20 mouse cellular contexts compared by ENCODE assay signal in the genomic region with DNA sequence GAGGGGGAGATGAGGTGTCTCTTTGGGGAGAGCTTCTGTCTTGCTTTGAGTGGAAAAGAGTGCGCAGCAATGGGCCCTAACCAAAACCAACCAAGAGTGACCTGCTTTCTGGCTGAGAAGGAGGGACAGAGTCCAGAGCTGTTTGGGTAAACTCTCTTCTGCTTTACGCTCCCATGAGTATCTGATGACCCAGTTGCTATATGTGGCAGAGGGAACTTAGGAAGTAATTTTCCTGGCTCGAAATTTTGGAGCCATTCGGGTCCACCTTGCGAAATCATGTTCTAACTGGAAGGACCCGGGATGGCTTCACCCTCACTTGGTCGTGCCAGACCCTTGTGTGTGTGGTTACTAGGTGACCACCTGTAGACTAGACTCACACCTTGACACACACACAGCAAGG.
DNase-seq lines count a peak whose midpoint lies in the region; ATAC-seq and TF ChIP-seq lines count a peak whose summit lies in the region.
"Had no signal": no experiment of that assay in that cellular context is flagged by ENCODE, and none has a peak within 500 bp of the region (broad histone marks: within the 10 kb centered on the region; RNA-seq: fewer than 3 reads in every experiment).

No protein-coding gene starts in this region.

- no peak overlapping the region for H3K27ac ChIP-seq in kidney, adult 2 months (ENCODE audit: insufficient read depth, low read depth, low read length)
- no peak overlapping the region for H3K27ac ChIP-seq in kidney, embryonic 14.5 days (ENCODE audit: low read depth, low read length)
- H3K27ac ChIP-seq in bone marrow macrophage, adult 2 months (ENCODE audit: insufficient read depth, low read depth, low read length) = peak overlapping the region; percentile 50
- H3K27ac ChIP-seq: embryonic facial prominence, embryonic 10.5 days; embryonic facial prominence, embryonic 12.5 days; forebrain, embryonic 13.5 days; forebrain, embryonic 15.5 days had no signal

- no peaks in the 10 kb centered on the region for H3K4me1 ChIP-seq in kidney, adult 2 months (ENCODE audit: control insufficient read depth, insufficient read depth, low read length)
- H3K4me1 ChIP-seq in kidney, embryonic 14.5 days (ENCODE audit: control insufficient read depth, insufficient read depth, low read length) = 0 out of 2 replicates have a peak, but pooled peaks cover 6% of the 10 kb centered on the region
- H3K4me1 ChIP-seq in bone marrow macrophage, adult 2 months (ENCODE audit: control insufficient read depth, insufficient read depth, low read length) = peaks cover 43% of the 10 kb centered on the region
- H3K4me1 ChIP-seq: forebrain, embryonic 13.5 days; forebrain, embryonic 15.5 days had no signal

- H3K4me3 ChIP-seq in kidney, adult 2 months (ENCODE audit: insufficient read depth, low read depth, low read length) = no peak overlapping the region
- H3K4me3 ChIP-seq in kidney, embryonic 14.5 days (ENCODE audit: low read length) = no peak overlapping the region
- no peak overlapping the region for H3K4me3 ChIP-seq in bone marrow macrophage, adult 2 months (ENCODE audit: insufficient read depth, low read length)
- H3K4me3 ChIP-seq: embryonic facial prominence, embryonic 10.5 days; embryonic facial prominence, embryonic 12.5 days; forebrain, embryonic 13.5 days; forebrain, embryonic 15.5 days had no signal

- H3K36me3 ChIP-seq in kidney, adult 2 months (ENCODE audit: control insufficient read depth, insufficient read depth, low read length) = no peaks in the 10 kb centered on the region
- H3K36me3 ChIP-seq in kidney, embryonic 14.5 days (ENCODE audit: control insufficient read depth, insufficient read depth, low read length) = no peaks in the 10 kb centered on the region
- H3K36me3 ChIP-seq: embryonic facial prominence, embryonic 10.5 days; embryonic facial prominence, embryonic 12.5 days; forebrain, embryonic 15.5 days had no signal

- no peak overlapping the region for H3K9ac ChIP-seq in kidney, embryonic 14.5 days (ENCODE audit: low read depth, low read length)
- H3K9ac ChIP-seq: embryonic facial prominence, embryonic 12.5 days; forebrain, embryonic 13.5 days; forebrain, embryonic 15.5 days; forebrain, postnatal 0 days had no signal

- WGBS in kidney, adult 2 months = 87% methylated on average over 7 of the region's 7 CpGs
- 90% methylated on average over 7 of the region's 7 CpGs for WGBS in kidney, embryonic 14.5 days

- ATAC-seq in kidney, embryonic 14.5 days (ENCODE audit: low FRiP score, low TSS enrichment) = no peak
- ATAC-seq: forebrain, embryonic 13.5 days; forebrain, embryonic 15.5 days; forebrain, postnatal 0 days had no signal

- H3K4me2 ChIP-seq in kidney, embryonic 14.5 days (replicated peaks; ENCODE audit: low read depth, low read length) = no peak overlapping the region
- H3K4me2 ChIP-seq: embryonic facial prominence, embryonic 12.5 days; forebrain, embryonic 13.5 days; forebrain, embryonic 15.5 days had no signal

- no peaks in the 10 kb centered on the region for H3K27me3 ChIP-seq in kidney, adult 2 months (replicated peaks; ENCODE audit: control insufficient read depth, insufficient read depth, low read length)
- no peaks in the 10 kb centered on the region for H3K27me3 ChIP-seq in kidney, embryonic 14.5 days (ENCODE audit: control insufficient read depth, insufficient read depth, low read length)
- H3K27me3 ChIP-seq: embryonic facial prominence, embryonic 12.5 days; forebrain, embryonic 13.5 days; forebrain, embryonic 15.5 days had no signal

- intact Hi-C loops in left cerebral cortex, postnatal 10 days (cut with DNase I) = no loop called here

- H3K9me3 ChIP-seq in kidney, embryonic 14.5 days (ENCODE audit: control insufficient read depth, low read length) = no peaks in the 10 kb centered on the region
- H3K9me3 ChIP-seq: embryonic facial prominence, embryonic 10.5 days; embryonic facial prominence, embryonic 12.5 days; forebrain, embryonic 15.5 days had no signal

- no peak for TF ChIP-seq CTCF in kidney, adult 2 months (conservative IDR thresholded peaks at IDR 0.05; ENCODE audit: insufficient read depth, insufficient read length, low read depth, low read length)
- TF ChIP-seq CTCF in bone marrow macrophage, adult 2 months (IDR thresholded peaks at IDR 0.05; ENCODE audit: low read depth, low read length) = no peak

- no peak for TF ChIP-seq POLR2A in kidney, adult 2 months (IDR thresholded peaks at IDR 0.05; ENCODE audit: low read depth, low read length)
- no peak for TF ChIP-seq POLR2A in bone marrow macrophage, adult 2 months (IDR thresholded peaks at IDR 0.05; ENCODE audit: borderline replicate concordance, low read depth, low read length)

- peak; percentile 43 for DNase-seq in gastrocnemius, adult 18-20 months (ENCODE audit: low spot score)
- DNase-seq in gastrocnemius, postnatal 10 days = no peak
- peak; percentile 25 for DNase-seq in kidney, adult 2 months
- DNase-seq in adipocyte (ENCODE audit: low spot score) = peak; percentile 84
- no peak for DNase-seq in yolk sac, embryonic 10.5 days (ENCODE audit: low spot score)
- no peak for DNase-seq in left cerebral cortex, postnatal 10 days (ENCODE audit: extremely low spot score in 1 of 2, low spot score in 2 of 2)
- DNase-seq: adrenal gland, postnatal 10 days; adrenal gland, postnatal 25 days; cerebellum, adult 11-12 months; cerebellum, adult 2 months; cerebellum, adult 9-10 months; cerebellum, postnatal 10 days; cerebellum, postnatal 25 days; forebrain, postnatal 0 days had no signal

Comparison
In these comparisons a context has a peak if more than half of its experiments do, and no peak if none do; other contexts are left out.
1. DNase-seq: peak in gastrocnemius, adult 18-20 months (single experiment), kidney, adult 2 months (single experiment) and adipocyte (single experiment); none in gastrocnemius, postnatal 10 days (single experiment), yolk sac, embryonic 10.5 days (single experiment) and left cerebral cortex, postnatal 10 days (0 of 2).